Mouse (Mus musculus): ENCODE measurements around the gene Tanc2. TPM values are rescaled to one million over a fixed set of nuclear protein-coding genes. Genes with fewer than 3 reads are reported as not detected.

Gene Tanc2
- polyA plus RNA-seq, 1 experiment from 2014 or later, result 17.7 TPM

DNA sequence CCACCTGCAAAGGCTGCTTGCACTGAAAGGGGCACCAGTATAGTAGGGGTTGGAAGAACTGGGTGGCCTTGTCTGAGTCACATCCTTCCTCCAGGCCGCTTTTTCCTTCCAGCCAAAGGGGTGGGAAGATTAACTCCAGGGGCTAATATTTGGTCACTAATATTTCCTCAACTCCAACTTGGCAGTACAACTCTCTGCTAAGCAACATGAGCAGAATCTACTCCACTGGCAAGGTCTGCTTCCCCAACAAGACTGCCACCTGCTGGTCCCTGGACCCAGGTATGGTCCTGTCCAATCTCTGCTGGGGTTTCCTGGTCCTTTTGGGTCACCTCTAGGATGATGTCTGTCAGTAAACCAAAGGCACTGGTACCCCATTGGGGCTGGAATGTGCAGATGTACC, 379.7 kb downstream of the Tanc2 start:
- peaks cover 15% of the 10 kb centered on the region for H3K4me1 ChIP-seq
- WGBS, result 50% methylated on average over 1 of the region's 1 CpGs

DNA sequence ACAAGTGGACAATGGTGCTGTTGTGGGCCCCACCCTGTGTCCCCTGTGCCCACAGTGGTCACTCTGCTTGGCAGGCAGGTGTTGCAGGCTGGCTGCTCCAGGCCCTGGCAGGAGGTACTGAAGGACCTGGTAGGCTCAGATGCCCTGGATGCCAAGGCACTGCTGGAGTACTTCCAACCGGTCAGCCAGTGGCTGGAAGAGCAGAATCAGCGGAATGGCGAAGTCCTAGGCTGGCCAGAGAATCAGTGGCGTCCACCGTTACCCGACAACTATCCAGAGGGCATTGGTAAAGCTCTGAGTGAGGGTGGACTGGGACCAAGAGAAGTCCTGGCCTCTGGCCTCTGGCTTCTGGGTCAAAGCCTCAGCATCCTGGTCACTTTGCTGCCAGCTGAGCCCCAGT, 384.8 kb downstream of the Tanc2 start:
- H3K27me3 ChIP-seq, result peaks cover 29% of the 10 kb centered on the region
- H3K4me2 ChIP-seq, result no peak overlapping the region
- WGBS, result 92% methylated on average over 6 of the region's 6 CpGs
- no peak for ATAC-seq (ENCODE audit: low FRiP score)
- no peak overlapping the region for H3K27ac ChIP-seq
- no peak overlapping the region for H3K4me3 ChIP-seq (replicated peaks)
- H3K4me1 ChIP-seq, result no peaks in the 10 kb centered on the region
- no peak overlapping the region for H3K9ac ChIP-seq
- H3K9me3 ChIP-seq, result no peaks in the 10 kb centered on the region
- H3K36me3 ChIP-seq (replicated peaks), result no peaks in the 10 kb centered on the region

More for the DNA sequence above, 379.7 kb downstream of the Tanc2 start:
- Histone ChIP-seq H3K27me3 (peaks cover 61% of the 10 kb centered on the region), H3K9ac (no peak overlapping the region), H3K9me3 (no peaks in the 10 kb centered on the region), H3K4me2 (no peak overlapping the region), H3K4me3 (replicated peaks) (no peak overlapping the region), H3K27ac (no peak overlapping the region), H3K36me3 (replicated peaks) (no peaks in the 10 kb centered on the region)
- ATAC-seq (ENCODE audit: low FRiP score), result no peak

DNA sequence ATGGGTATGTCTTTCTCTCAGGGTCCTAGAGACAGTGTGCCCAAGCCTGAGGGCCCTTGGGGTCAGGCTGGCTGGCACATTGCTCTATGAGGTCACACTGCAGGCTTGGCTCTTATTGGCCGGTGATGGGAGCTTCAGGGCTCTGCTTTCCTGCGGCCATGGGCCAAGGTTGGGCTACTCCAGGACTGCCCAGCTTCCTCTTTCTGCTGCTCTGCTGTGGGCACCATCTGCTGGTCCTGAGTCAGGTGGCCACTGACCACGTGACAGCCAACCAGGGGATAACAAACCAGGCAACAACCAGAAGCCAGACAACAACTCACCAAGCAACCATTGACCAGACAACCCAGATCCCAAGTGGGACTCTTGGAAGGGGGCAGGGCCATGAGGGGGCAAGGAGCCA, 385.3 kb downstream of the Tanc2 start:
- H3K4me2 ChIP-seq, result no peak overlapping the region
- no peak for ATAC-seq (ENCODE audit: low FRiP score)
- H3K4me1 ChIP-seq, result no peaks in the 10 kb centered on the region
- WGBS, result 71% methylated on average over 3 of the region's 3 CpGs
- no peaks in the 10 kb centered on the region for H3K9me3 ChIP-seq
- no peak overlapping the region for H3K4me3 ChIP-seq (replicated peaks)
- H3K27me3 ChIP-seq, result peaks cover 24% of the 10 kb centered on the region
- H3K36me3 ChIP-seq (replicated peaks), result no peaks in the 10 kb centered on the region
- no peak overlapping the region for H3K9ac ChIP-seq
- H3K27ac ChIP-seq, result no peak overlapping the region

DNA sequence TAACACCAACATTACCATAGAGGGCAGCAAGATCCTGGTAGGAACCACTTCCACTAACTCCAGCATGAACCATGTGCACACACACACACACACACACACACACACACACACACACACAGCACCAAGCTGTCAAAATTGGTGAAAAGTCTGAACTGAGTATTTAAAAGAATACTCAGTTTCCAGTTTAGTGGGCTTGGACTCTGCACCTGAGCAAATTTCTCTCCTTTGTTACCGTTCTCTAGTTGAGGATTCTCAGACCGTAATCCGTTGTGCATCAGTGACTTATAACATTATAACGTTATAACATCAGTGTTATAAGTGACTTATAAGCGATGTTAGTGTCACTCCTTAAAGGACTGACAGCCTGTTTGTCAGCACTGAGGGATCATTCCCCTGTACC, 385.9 kb downstream of the Tanc2 start:
- Histone ChIP-seq H3K4me1 (no peaks in the 10 kb centered on the region), H3K4me2 (no peak overlapping the region), H3K27me3 (peaks cover 18% of the 10 kb centered on the region; the same call in 1 of the 2 replicates), H3K4me3 (replicated peaks) (no peak overlapping the region), H3K36me3 (replicated peaks) (no peaks in the 10 kb centered on the region), H3K9me3 (no peaks in the 10 kb centered on the region), H3K9ac (no peak overlapping the region), H3K27ac (no peak overlapping the region)
- WGBS, result 88% methylated on average over 5 of the region's 5 CpGs
- no peak for ATAC-seq (ENCODE audit: low FRiP score)

DNA sequence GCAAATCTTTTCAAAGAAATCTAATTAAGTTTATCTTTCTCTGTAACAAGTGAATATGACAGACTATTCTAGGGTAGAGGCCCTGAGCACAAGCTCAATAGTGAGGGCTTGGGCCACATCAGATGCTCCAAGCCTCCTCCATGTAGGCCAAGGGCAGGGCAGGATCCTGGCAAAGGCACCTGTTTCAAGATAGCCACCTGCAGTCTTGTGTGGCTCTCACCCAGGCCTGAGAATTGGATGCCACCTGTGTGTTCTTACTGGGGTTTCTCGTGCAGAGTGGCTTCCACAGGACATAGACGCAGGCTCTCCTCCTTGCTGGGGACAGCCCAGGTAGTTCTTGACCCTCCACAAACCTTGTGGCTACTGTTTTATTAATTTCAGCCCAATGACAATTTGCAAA, 388.4 kb downstream of the Tanc2 start:
- WGBS, result 72% methylated on average over 2 of the region's 2 CpGs
- no peaks in the 10 kb centered on the region for H3K9me3 ChIP-seq
- H3K27ac ChIP-seq, result no peak overlapping the region
- no peaks in the 10 kb centered on the region for H3K4me1 ChIP-seq
- no peak for ATAC-seq (ENCODE audit: low FRiP score)
- H3K4me3 ChIP-seq (replicated peaks), result no peak overlapping the region
- H3K27me3 ChIP-seq, result peaks cover 11% of the 10 kb centered on the region; the same call in 1 of the 2 replicates
- H3K4me2 ChIP-seq, result no peak overlapping the region
- no peaks in the 10 kb centered on the region for H3K36me3 ChIP-seq (replicated peaks)
- H3K9ac ChIP-seq, result no peak overlapping the region

DNA sequence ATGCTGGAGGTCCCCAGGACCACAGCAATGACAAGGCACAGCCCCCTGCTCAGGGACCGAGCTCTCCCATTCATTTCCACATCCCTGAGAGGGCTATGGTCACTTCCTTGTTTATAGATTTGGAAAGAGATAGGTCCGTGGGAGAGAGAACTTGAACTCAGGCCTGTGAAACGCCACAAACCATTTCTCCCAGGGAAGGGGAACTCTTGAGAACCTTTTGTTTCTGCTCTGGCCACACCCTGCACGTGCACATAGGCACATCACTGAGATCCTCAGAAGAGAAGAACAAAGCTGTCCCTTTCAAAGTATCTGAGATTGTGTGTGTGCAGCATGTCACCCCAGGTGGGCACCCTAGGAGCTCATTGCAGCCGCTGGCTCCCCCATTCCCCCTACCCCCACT, 388.8 kb downstream of the Tanc2 start:
- Histone ChIP-seq H3K4me1 (no peaks in the 10 kb centered on the region), H3K9ac (no peak overlapping the region), H3K9me3 (no peaks in the 10 kb centered on the region), H3K27me3 (peaks cover 9% of the 10 kb centered on the region; the same call in 1 of the 2 replicates), H3K27ac (no peak overlapping the region), H3K36me3 (replicated peaks) (no peaks in the 10 kb centered on the region), H3K4me3 (replicated peaks) (no peak overlapping the region), H3K4me2 (no peak overlapping the region)
- 74% methylated on average over 5 of the region's 5 CpGs for WGBS
- no peak for ATAC-seq (ENCODE audit: low FRiP score)

Small RNA genes within 50 kb of the gene (microRNA-seq; reads per million reads assigned to microRNA genes)
- gene Gm23990, result not detected

Other genes with a start within 250 kb of the Tanc2 start
- 0.19 TPM in 1 of 2 replicates, not detected in the other for gene March10, start 133.3 kb upstream of the Tanc2 start, polyA plus RNA-seq (2016; fragmentation: Nextera tagmentation; extraction: Ambion mirVana)